1 mouse cellular context compared by ENCODE assay signal in the genomic region with DNA sequence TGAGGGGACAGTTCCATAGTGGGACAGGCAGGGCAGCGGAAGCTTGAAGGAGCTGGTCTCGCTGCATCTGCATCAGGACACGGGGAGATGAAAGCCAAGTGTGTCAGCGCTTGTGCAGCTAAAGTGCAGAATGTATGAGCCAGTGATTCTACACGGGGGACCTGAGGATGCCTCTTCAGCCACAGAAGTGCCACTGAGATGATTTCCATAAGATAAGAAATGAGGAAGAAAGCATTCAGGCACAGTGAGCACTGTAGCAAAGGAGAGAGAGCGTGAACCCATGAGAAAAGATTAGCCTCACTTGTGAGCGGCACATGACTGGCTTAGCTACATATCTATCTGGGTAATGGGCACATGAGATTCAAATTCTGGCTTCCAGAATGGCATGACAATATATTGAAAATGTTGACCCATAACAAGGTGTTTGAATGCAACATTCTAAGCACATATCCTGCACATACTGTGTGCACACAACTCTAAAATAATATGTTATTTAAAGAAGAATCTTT.
TF ChIP-seq lines count a peak whose summit lies in the region.

No protein-coding gene starts in this region.

TF ChIP-seq in MEL, 35 proteins besides CTCF, POLR2A, EP300 and RAD21:
- TF ChIP-seq GATA1 (IDR thresholded peaks at IDR 0.05; ENCODE audit: low read depth, low read length) (0 out of 2 replicates have a peak, but pooled peaks have one; percentile 34), MAX (IDR thresholded peaks at IDR 0.05; ENCODE audit: low read length) (no peak), BHLHE40 (IDR thresholded peaks at IDR 0.05; ENCODE audit: borderline replicate concordance, low read depth, low read length) (peak; percentile 89; the same call in 1 of the 2 replicates), GABPA (IDR thresholded peaks at IDR 0.05; ENCODE audit: low read depth, low read length) (no peak), USF1 (IDR thresholded peaks at IDR 0.05; ENCODE audit: low read depth, low read length) (peak; percentile 74)
TF ChIP-seq in MEL: peak in this region for 3.
